In genomic region chr4:124861283-124862188, GRCm38 (mm10) we compare ENCODE assay signal across 10 mouse cellular contexts. TPM values are rescaled to one million over a fixed set of nuclear protein-coding genes. Genes with fewer than 3 reads are reported as not detected.
DNase-seq lines count a peak whose midpoint lies in the region; ATAC-seq and TF ChIP-seq lines count a peak whose summit lies in the region.
"Had no signal": no experiment of that assay in that cellular context is flagged by ENCODE, and none has a peak within 500 bp of the region (broad histone marks: within the 10 kb centered on the region; RNA-seq: fewer than 3 reads in every experiment).

Gene Maneal (minus strand): TSS chr4:124862171.

- H3K4me3 ChIP-seq in gastrocnemius, adult 2 months, result peak within 1 kb of the TSS; percentile 67
- H3K4me3 ChIP-seq in testis, adult 2 months (ENCODE audit: control insufficient read depth, low read depth, low read length), result peak within 1 kb of the TSS; percentile 82
- H3K4me3 ChIP-seq in intestine, embryonic 15.5 days (replicated peaks), result peak within 1 kb of the TSS; percentile 43
- H3K4me3 ChIP-seq in midbrain, embryonic 14.5 days (replicated peaks; ENCODE audit: low read depth, low read length), result peak within 1 kb of the TSS; percentile 66

- no peak for TF ChIP-seq POLR2A in testis, adult 2 months (IDR thresholded peaks at IDR 0.05; ENCODE audit: control insufficient read depth, low read depth, low read length)

- no peak for DNase-seq in gastrocnemius, adult 2 months
- no peak for DNase-seq in gastrocnemius, postnatal 36 days
- DNase-seq in testis, postnatal 14 days (ENCODE audit: low spot score), result no peak
- DNase-seq in midbrain, embryonic 14.5 days, result peak; percentile 67
- DNase-seq in urinary bladder, postnatal 10 days (ENCODE audit: low spot score), result no peak
- DNase-seq in frontal cortex, postnatal 14 days (ENCODE audit: low spot score in 2 of 2), result no peak

- no peak within 1 kb of the TSS for H3K27ac ChIP-seq in gastrocnemius, adult 2 months
- no peak within 1 kb of the TSS for H3K27ac ChIP-seq in testis, adult 2 months (ENCODE audit: control insufficient read depth, insufficient read depth, low read depth, low read length)
- no peak within 1 kb of the TSS for H3K27ac ChIP-seq in intestine, embryonic 15.5 days
- H3K27ac ChIP-seq in midbrain, embryonic 14.5 days (replicated peaks; ENCODE audit: low read depth, low read length), result peak within 1 kb of the TSS; percentile 84

- H3K27me3 ChIP-seq in testis, adult 2 months (ENCODE audit: control insufficient read depth, insufficient read depth, low read length), result no peaks in the 10 kb centered on the region
- peaks cover 28% of the 10 kb centered on the region for H3K27me3 ChIP-seq in intestine, embryonic 15.5 days (replicated peaks)
- no peaks in the 10 kb centered on the region for H3K27me3 ChIP-seq in midbrain, embryonic 14.5 days (ENCODE audit: control insufficient read depth, insufficient read depth, low read length)
- H3K27me3 ChIP-seq: CH12.LX had no signal

- no peaks in the 10 kb centered on the region for H3K9me3 ChIP-seq in intestine, embryonic 15.5 days
- no peaks in the 10 kb centered on the region for H3K9me3 ChIP-seq in midbrain, embryonic 14.5 days (ENCODE audit: control insufficient read depth, low read length)

- H3K4me2 ChIP-seq in intestine, embryonic 15.5 days (replicated peaks), result peak within 1 kb of the TSS; percentile 75
- peak within 1 kb of the TSS; percentile 77 for H3K4me2 ChIP-seq in midbrain, embryonic 14.5 days (ENCODE audit: low read length)

- intact Hi-C loops in gastrocnemius, adult 2 months (cut with DNase I), result no loop called here
- intact Hi-C loops in gastrocnemius, postnatal 36 days (cut with DNase I), result no loop called here

- WGBS in intestine, embryonic 15.5 days, result 4% methylated on average over 65 of the region's 77 CpGs
- WGBS in midbrain, embryonic 14.5 days, result 1% methylated on average over 50 of the region's 77 CpGs

- peak; percentile 15; the same call in 1 of the 2 replicates for ATAC-seq in intestine, embryonic 15.5 days
- peak; percentile 74 for ATAC-seq in midbrain, embryonic 14.5 days (ENCODE audit: low FRiP score, low TSS enrichment)

- 0 out of 2 replicates have a peak within 1 kb of the TSS, but pooled peaks have one; percentile 17 for H3K9ac ChIP-seq in intestine, embryonic 15.5 days
- H3K9ac ChIP-seq in midbrain, embryonic 14.5 days (replicated peaks; ENCODE audit: low read length), result peak within 1 kb of the TSS; percentile 90

- no peaks in the 10 kb centered on the region for H3K36me3 ChIP-seq in testis, adult 2 months (ENCODE audit: control insufficient read depth, insufficient read depth, low read length)
- no peaks in the 10 kb centered on the region for H3K36me3 ChIP-seq in intestine, embryonic 15.5 days
- peaks cover 31% of the 10 kb centered on the region for H3K36me3 ChIP-seq in midbrain, embryonic 14.5 days (ENCODE audit: control insufficient read depth, insufficient read depth, low read length)

- peaks cover 12% of the 10 kb centered on the region for H3K4me1 ChIP-seq in testis, adult 2 months (ENCODE audit: control insufficient read depth, insufficient read depth, low read length)
- H3K4me1 ChIP-seq in intestine, embryonic 15.5 days (replicated peaks), result peaks cover 13% of the 10 kb centered on the region
- peaks cover 15% of the 10 kb centered on the region for H3K4me1 ChIP-seq in midbrain, embryonic 14.5 days (ENCODE audit: control insufficient read depth, insufficient read depth, low read length)

- TF ChIP-seq CTCF in gastrocnemius, adult 2 months (IDR thresholded peaks at IDR 0.05), result no peak
- TF ChIP-seq CTCF in testis, adult 2 months (IDR thresholded peaks at IDR 0.05; ENCODE audit: control insufficient read depth, insufficient read depth, insufficient replicate concordance, low read depth, low read length), result no peak

RNA-seq across cellular contexts. Expression of gene Maneal, which starts in this region (rescaled TPM):
- under 1 TPM; 0.31 to 0.46 TPM for total RNA-seq in gastrocnemius, adult 2 months (2021)
- total RNA-seq in gastrocnemius, postnatal 36 days (2021), result under 1 TPM; 0.39 to 0.43 TPM
- polyA plus RNA-seq in testis, adult 2 months (2012; rRNA removed), result 0.23 and 0.32 TPM in 2 replicates
- 0.54 and 0.57 TPM in 2 replicates for polyA plus RNA-seq in intestine, embryonic 15.5 days (2015; fragmentation: Nextera tagmentation; extraction: Ambion mirVana)
- polyA plus RNA-seq in midbrain, embryonic 14.5 days (2014; fragmentation: Nextera tagmentation; extraction: Ambion mirVana), result 16.9 and 18.5 TPM in 2 replicates
- total RNA-seq: hematopoietic stem cell, adult 5-6 weeks had no signal

Comparison
In these comparisons a context has a peak if more than half of its experiments do, and no peak if none do; other contexts are left out.
1. RNA of gene Maneal (polyA plus RNA-seq): 16.9 to 18.5 TPM in midbrain, embryonic 14.5 days; 0.54 to 0.57 TPM in intestine, embryonic 15.5 days and 0.23 to 0.32 TPM in testis, adult 2 months; every median in the first group is over 10 times any median in the second.
2. Peak in ATAC-seq, H3K4me3 ChIP-seq, H3K9ac ChIP-seq and H3K4me2 ChIP-seq in intestine, embryonic 15.5 days; RNA of the gene not detected or under 1 TPM.
3. Peak in every context shown above with its lines, with median percentiles within 50 percentile points of each other: H3K4me3 ChIP-seq.